Mouse (Mus musculus) embryonic facial prominence, embryonic 11.5 days (tissue): Measurements from ENCODE around the gene Tcap. TPM values are rescaled to one million over a fixed set of nuclear protein-coding genes. Genes with fewer than 3 reads are reported as not detected.

Experiments
- ATAC-seq: fragments of 200-750 bp; cut with Nextera tagmentation; replicated peaks from 2 replicates; pipeline ENCODE4 v1.8.0; 2017; ENCODE audit warnings: low read depth; ENCODE audit not compliant: insufficient number of reproducible peaks, low FRiP score, low TSS enrichment
- DNase-seq: peaks from one replicate; pipeline ENCODE4 v3.0.0-alpha.2; 2015; ENCODE audit warnings: low spot score
- H3K27ac ChIP-seq: fragments of 300-500 bp; sonication (generic); replicated peaks from 2 replicates; pipeline ENCODE4 v1.5.1; 2014; ENCODE audit warnings: mild to moderate bottlenecking, low read depth, low read length, control low read depth
- H3K27me3 ChIP-seq: fragments of 300-500 bp; sonication (generic); 2 replicates; pipeline ENCODE4 v1.6.1; 2014; ENCODE audit warnings: mild to moderate bottlenecking, low read length, moderate library complexity, mixed read lengths; ENCODE audit not compliant: control insufficient read depth, insufficient read depth
- H3K36me3 ChIP-seq: fragments of 300-500 bp; sonication (generic); replicated peaks from 2 replicates; pipeline ENCODE4 v1.6.1; 2014; ENCODE audit warnings: low read depth, mild to moderate bottlenecking, low read length, moderate library complexity, mixed read lengths; ENCODE audit not compliant: control insufficient read depth, insufficient read depth
- H3K4me1 ChIP-seq: fragments of 300-500 bp; sonication (generic); 2 replicates; pipeline ENCODE4 v1.6.1; 2014; ENCODE audit warnings: low read length, mixed read lengths; ENCODE audit not compliant: control insufficient read depth, insufficient read depth
- H3K4me2 ChIP-seq: fragments of 300-500 bp; sonication (generic); 2 replicates; pipeline ENCODE4 v1.6.1; 2014; ENCODE audit warnings: low read depth, mild to moderate bottlenecking, control low read depth, low read length, moderate library complexity
- H3K4me3 ChIP-seq: fragments of 300-500 bp; sonication (generic); 2 replicates; pipeline ENCODE4 v1.5.1; 2014; ENCODE audit warnings: low read depth, low read length, control low read depth
- H3K9ac ChIP-seq: fragments of 300-500 bp; sonication (generic); replicated peaks from 2 replicates; pipeline ENCODE4 v1.6.1; 2014; ENCODE audit warnings: mild to moderate bottlenecking, control low read depth, low read length
- H3K9me3 ChIP-seq: fragments of 300-500 bp; sonication (generic); replicated peaks from 2 replicates; pipeline ENCODE4 v1.6.1; 2016; ENCODE audit warnings: mild to moderate bottlenecking, low read length, inconsistent platforms, mixed read lengths; ENCODE audit not compliant: control insufficient read depth
- WGBS: fragments of 180-500 bp; shearing (Covaris S2); extraction: QIAGEN DNeasy Blood & Tissue Kit; methylation state at CpG from one replicate; pipeline ENCODE4 v1.1.7; 2014; 5-methylcytosine and 5-hydroxymethylcytosine counted together
- polyA plus RNA-seq: library from polyadenylated mRNA; unstranded; fragments of >200 nt; fragmentation: Nextera tagmentation; extraction: Ambion mirVana; gene quantifications from 2 replicates; pipeline ENCODE4 v1.2.1, GENCODE M21; 2014

Gene Tcap
- polyA plus RNA-seq: 0.29 and 0.46 TPM in 2 replicates

GRCm38 (mm10) chr11:98383261-98384030, at the start of gene Tcap:
Gene Tcap (plus strand): TSS chr11:98383811.
- H3K27me3 ChIP-seq: peaks cover 29% of the 10 kb centered on the region
- no peak within 1 kb of the TSS for H3K9ac ChIP-seq
- H3K36me3 ChIP-seq: no peaks in the 10 kb centered on the region; the same call in 1 of the 2 replicates
- no peak within 1 kb of the TSS for H3K27ac ChIP-seq
- H3K4me1 ChIP-seq: no peaks in the 10 kb centered on the region; the same call in 1 of the 2 replicates
- no peak within 1 kb of the TSS for H3K4me3 ChIP-seq
- no peaks in the 10 kb centered on the region for H3K9me3 ChIP-seq
- no peak within 1 kb of the TSS for H3K4me2 ChIP-seq
- 58% methylated on average over 14 of the region's 14 CpGs for WGBS
- DNase-seq (no peak), ATAC-seq (no peak)

- peak overlapping the region; percentile 25; the same call in 1 of the 2 replicates for H3K9ac ChIP-seq
These were observed 49.5 kb upstream of the Tcap start for GRCm38 (mm10) chr11:98333981-98334741.

DNA sequence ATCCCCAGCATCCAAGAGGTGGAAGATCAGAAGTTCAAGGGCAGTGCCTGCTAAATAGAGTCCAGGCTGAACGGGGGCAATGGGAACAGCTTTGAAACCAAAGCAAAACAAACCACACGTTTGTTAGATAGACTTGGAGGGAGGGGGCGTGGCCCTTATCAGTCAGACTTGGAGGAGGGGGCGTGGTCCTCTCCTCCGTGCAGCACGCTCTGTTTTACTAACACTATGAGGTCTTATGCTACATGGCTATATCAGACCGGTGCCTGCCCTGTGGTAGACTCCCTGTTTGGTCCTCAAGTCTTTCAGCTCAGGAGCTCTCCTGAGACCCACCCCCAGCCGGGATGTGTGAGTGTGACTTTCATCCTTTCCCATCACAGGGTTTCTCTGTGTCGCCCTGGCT, 48.4 kb upstream of the Tcap start:
- Histone ChIP-seq H3K9me3 (no peaks in the 10 kb centered on the region), H3K9ac (no peak overlapping the region), H3K4me3 (no peak overlapping the region), H3K36me3 (no peaks in the 10 kb centered on the region), H3K4me2 (no peak overlapping the region), H3K4me1 (peaks cover 2% of the 10 kb centered on the region; the same call in 1 of the 2 replicates), H3K27ac (no peak overlapping the region), H3K27me3 (peaks cover 94% of the 10 kb centered on the region)
- ATAC-seq (no peak), DNase-seq (no peak)
- 8% methylated on average over 9 of the region's 9 CpGs for WGBS

More at GRCm38 (mm10) chr11:98333981-98334741, 49.5 kb upstream of the Tcap start:
- Histone ChIP-seq H3K4me2 (peak overlapping the region; percentile 25), H3K4me1 (peaks cover 2% of the 10 kb centered on the region; the same call in 1 of the 2 replicates), H3K9me3 (no peaks in the 10 kb centered on the region), H3K27me3 (peaks cover 94% of the 10 kb centered on the region), H3K27ac (no peak overlapping the region), H3K36me3 (no peaks in the 10 kb centered on the region), H3K4me3 (no peak overlapping the region)
- WGBS: 1% methylated on average over 39 of the region's 41 CpGs
- no peak for ATAC-seq
- DNase-seq: no peak

- Histone ChIP-seq H3K9me3 (no peaks in the 10 kb centered on the region), H3K9ac (no peak overlapping the region), H3K36me3 (no peaks in the 10 kb centered on the region), H3K27me3 (peaks cover 92% of the 10 kb centered on the region), H3K4me3 (no peak overlapping the region), H3K27ac (no peak overlapping the region), H3K4me1 (peaks cover 2% of the 10 kb centered on the region; the same call in 1 of the 2 replicates), H3K4me2 (no peak overlapping the region)
- ATAC-seq: no peak
- DNase-seq: no peak
- 17% methylated on average over 13 of the region's 13 CpGs for WGBS
These were observed 47.1 kb upstream of the Tcap start for GRCm38 (mm10) chr11:98336245-98337107.

GRCm38 (mm10) chr11:98338507-98338961, 45.1 kb upstream of the Tcap start:
- peak overlapping the region; percentile 21 for H3K4me3 ChIP-seq
- peak overlapping the region; percentile 70 for H3K4me2 ChIP-seq
- H3K27ac ChIP-seq: no peak overlapping the region
- no peaks in the 10 kb centered on the region for H3K36me3 ChIP-seq
- DNase-seq: no peak
- H3K4me1 ChIP-seq: peaks cover 4% of the 10 kb centered on the region; the same call in 1 of the 2 replicates
- peaks cover 86% of the 10 kb centered on the region for H3K27me3 ChIP-seq
- WGBS: 2% methylated on average over 36 of the region's 57 CpGs
- no peak overlapping the region for H3K9ac ChIP-seq
- H3K9me3 ChIP-seq: no peaks in the 10 kb centered on the region
- no peak for ATAC-seq

- Histone ChIP-seq H3K9me3 (no peaks in the 10 kb centered on the region), H3K4me1 (peaks cover 2% of the 10 kb centered on the region; the same call in 1 of the 2 replicates), H3K4me3 (peak overlapping the region; percentile 21), H3K27me3 (peaks cover 80% of the 10 kb centered on the region), H3K27ac (no peak overlapping the region), H3K4me2 (peak overlapping the region; percentile 70), H3K36me3 (no peaks in the 10 kb centered on the region), H3K9ac (no peak overlapping the region)
- ATAC-seq (no peak), DNase-seq (no peak)
- WGBS: 0% methylated on average over 19 of the region's 19 CpGs
These were observed 44.5 kb upstream of the Tcap start for GRCm38 (mm10) chr11:98339071-98339501.

- no peak overlapping the region for H3K27ac ChIP-seq
- WGBS: 6% methylated on average over 11 of the region's 11 CpGs
- H3K4me2 ChIP-seq: peak overlapping the region; percentile 70; the same call in 1 of the 2 replicates
- no peak overlapping the region for H3K4me3 ChIP-seq
- H3K27me3 ChIP-seq: peaks cover 73% of the 10 kb centered on the region
- no peaks in the 10 kb centered on the region for H3K36me3 ChIP-seq
- no peak overlapping the region for H3K9ac ChIP-seq
- DNase-seq (no peak), ATAC-seq (no peak)
- no peaks in the 10 kb centered on the region for H3K9me3 ChIP-seq
- peaks cover 2% of the 10 kb centered on the region; the same call in 1 of the 2 replicates for H3K4me1 ChIP-seq
These were observed 43.8 kb upstream of the Tcap start for GRCm38 (mm10) chr11:98339679-98340287.
